Mouse (Mus musculus) intestine, embryonic 15.5 days (tissue): ENCODE measurements around the gene Pygl. TPM values are rescaled to one million over a fixed set of nuclear protein-coding genes. Genes with fewer than 3 reads are reported as not detected.

Source experiments
- ATAC-seq: fragments of 200-750 bp; cut with Nextera tagmentation; 2 replicates; pipeline ENCODE4 v1.8.0; 2017; ENCODE audit warnings: moderate TSS enrichment, moderate library complexity
- H3K27ac ChIP-seq: fragments of 300-500 bp; sonication (generic); 2 replicates; pipeline ENCODE4 v1.5.1; 2015; ENCODE audit warnings: mild to moderate bottlenecking, inconsistent platforms
- H3K27me3 ChIP-seq: fragments of 300-500 bp; sonication (generic); replicated peaks from 2 replicates; pipeline ENCODE4 v1.6.1; 2015; ENCODE audit warnings: inconsistent platforms
- H3K36me3 ChIP-seq: fragments of 300-500 bp; sonication (generic); 2 replicates; pipeline ENCODE4 v1.6.1; 2015; ENCODE audit warnings: inconsistent platforms
- H3K4me1 ChIP-seq: fragments of 300-500 bp; sonication (generic); replicated peaks from 2 replicates; pipeline ENCODE4 v1.6.1; 2015; ENCODE audit warnings: inconsistent platforms
- H3K4me2 ChIP-seq: fragments of 300-500 bp; sonication (generic); replicated peaks from 2 replicates; pipeline ENCODE4 v1.6.1; 2015; ENCODE audit warnings: mild to moderate bottlenecking, inconsistent platforms
- H3K4me3 ChIP-seq: fragments of 300-500 bp; sonication (generic); replicated peaks from 2 replicates; pipeline ENCODE4 v1.5.1; 2015; ENCODE audit warnings: inconsistent platforms
- H3K9ac ChIP-seq: fragments of 300-500 bp; sonication (generic); 2 replicates; pipeline ENCODE4 v1.6.1; 2015; ENCODE audit warnings: inconsistent platforms
- H3K9me3 ChIP-seq: fragments of 300-500 bp; sonication (generic); 2 replicates; pipeline ENCODE4 v1.6.1; 2016; ENCODE audit warnings: inconsistent platforms
- WGBS: fragments of 180-500 bp; shearing (Covaris S2); methylation state at CpG from one replicate; pipeline ENCODE4 v1.1.7; 2015; 5-methylcytosine and 5-hydroxymethylcytosine counted together
- polyA plus RNA-seq: library from polyadenylated mRNA; unstranded; fragments of >200 nt; fragmentation: Nextera tagmentation; extraction: Ambion mirVana; gene quantifications from 2 replicates; pipeline ENCODE4 v1.2.1, GENCODE M21; 2015

The Pygl gene
- 24.3 and 24.5 TPM in 2 replicates for polyA plus RNA-seq

- 93% methylated on average over 2 of the region's 2 CpGs for WGBS
- Histone ChIP-seq H3K27ac (no peak within 1 kb of the TSS), H3K4me2 (no peak within 1 kb of the TSS), H3K4me3 (no peak within 1 kb of the TSS), H3K4me1 (peaks cover 11% of the 10 kb centered on the region), H3K36me3 (no peaks in the 10 kb centered on the region), H3K9ac (no peak within 1 kb of the TSS), H3K9me3 (no peaks in the 10 kb centered on the region), H3K27me3 (no peaks in the 10 kb centered on the region)
- no peak for ATAC-seq
Observed at GRCm38 (mm10) chr12:70231294-70231693, at the start of gene Pygl. Gene Pygl (minus strand): TSS chr12:70231488.

- Histone ChIP-seq H3K4me3 (no peak overlapping the region), H3K9ac (no peak overlapping the region), H3K36me3 (no peaks in the 10 kb centered on the region), H3K4me1 (no peaks in the 10 kb centered on the region), H3K4me2 (no peak overlapping the region), H3K27me3 (no peaks in the 10 kb centered on the region), H3K27ac (no peak overlapping the region), H3K9me3 (no peaks in the 10 kb centered on the region)
- ATAC-seq = no peak
- WGBS = 89% methylated on average over 2 of the region's 2 CpGs
Observed at GRCm38 (mm10) chr12:70280930-70281329, 49.6 kb upstream of the Pygl start.

- H3K27ac ChIP-seq = no peak overlapping the region
- 77% methylated on average over 10 of the region's 10 CpGs for WGBS
- H3K27me3 ChIP-seq = no peaks in the 10 kb centered on the region
- no peak for ATAC-seq
- H3K4me1 ChIP-seq = no peaks in the 10 kb centered on the region
- no peaks in the 10 kb centered on the region for H3K9me3 ChIP-seq
- no peak overlapping the region for H3K9ac ChIP-seq
- no peak overlapping the region for H3K4me3 ChIP-seq
- H3K36me3 ChIP-seq = no peaks in the 10 kb centered on the region
- H3K4me2 ChIP-seq = no peak overlapping the region
Observed at GRCm38 (mm10) chr12:70280381-70280780, 49.1 kb upstream of the Pygl start.

GRCm38 (mm10) chr12:70277071-70277939 lies 46.0 kb upstream of the Pygl start:
- no peak overlapping the region for H3K4me2 ChIP-seq
- H3K9ac ChIP-seq = no peak overlapping the region
- no peaks in the 10 kb centered on the region for H3K36me3 ChIP-seq
- no peak overlapping the region for H3K27ac ChIP-seq
- H3K4me1 ChIP-seq = no peaks in the 10 kb centered on the region
- no peak overlapping the region for H3K4me3 ChIP-seq
- no peak for ATAC-seq
- no peaks in the 10 kb centered on the region for H3K9me3 ChIP-seq
- H3K27me3 ChIP-seq = no peaks in the 10 kb centered on the region
- WGBS = 66% methylated on average over 12 of the region's 12 CpGs

- Histone ChIP-seq H3K9ac (no peak overlapping the region), H3K9me3 (no peaks in the 10 kb centered on the region), H3K36me3 (no peaks in the 10 kb centered on the region), H3K4me1 (no peaks in the 10 kb centered on the region), H3K27ac (no peak overlapping the region), H3K27me3 (no peaks in the 10 kb centered on the region), H3K4me2 (no peak overlapping the region), H3K4me3 (no peak overlapping the region)
- WGBS = 78% methylated on average over 6 of the region's 6 CpGs
- no peak for ATAC-seq
Observed at GRCm38 (mm10) chr12:70269724-70270123, 38.4 kb upstream of the Pygl start.

- H3K9ac ChIP-seq = no peak overlapping the region
- WGBS = 87% methylated on average over 9 of the region's 9 CpGs
- H3K9me3 ChIP-seq = no peaks in the 10 kb centered on the region
- no peak overlapping the region for H3K4me2 ChIP-seq
- no peak overlapping the region for H3K27ac ChIP-seq
- H3K4me3 ChIP-seq = no peak overlapping the region
- no peaks in the 10 kb centered on the region for H3K36me3 ChIP-seq
- no peaks in the 10 kb centered on the region for H3K27me3 ChIP-seq
- ATAC-seq = no peak
- H3K4me1 ChIP-seq = no peaks in the 10 kb centered on the region
Observed at GRCm38 (mm10) chr12:70267314-70267713, 36.0 kb upstream of the Pygl start.

GRCm38 (mm10) chr12:70266494-70266931 lies 35.2 kb upstream of the Pygl start:
- WGBS = 51% methylated on average over 8 of the region's 8 CpGs
- H3K9me3 ChIP-seq = no peaks in the 10 kb centered on the region
- no peaks in the 10 kb centered on the region for H3K36me3 ChIP-seq
- H3K4me2 ChIP-seq = no peak overlapping the region
- no peaks in the 10 kb centered on the region for H3K27me3 ChIP-seq
- no peaks in the 10 kb centered on the region for H3K4me1 ChIP-seq
- H3K4me3 ChIP-seq = no peak overlapping the region
- no peak for ATAC-seq
- H3K27ac ChIP-seq = no peak overlapping the region
- H3K9ac ChIP-seq = no peak overlapping the region

GRCm38 (mm10) chr12:70263721-70264120 lies 32.4 kb upstream of the Pygl start:
- H3K4me1 ChIP-seq = no peaks in the 10 kb centered on the region
- 80% methylated on average over 7 of the region's 7 CpGs for WGBS
- H3K36me3 ChIP-seq = no peaks in the 10 kb centered on the region
- no peak overlapping the region for H3K4me3 ChIP-seq
- H3K27ac ChIP-seq = no peak overlapping the region
- no peak for ATAC-seq
- no peaks in the 10 kb centered on the region for H3K9me3 ChIP-seq
- H3K27me3 ChIP-seq = no peaks in the 10 kb centered on the region
- H3K4me2 ChIP-seq = no peak overlapping the region
- H3K9ac ChIP-seq = no peak overlapping the region

- H3K27me3 ChIP-seq = no peaks in the 10 kb centered on the region
- 92% methylated on average over 17 of the region's 17 CpGs for WGBS
- H3K4me1 ChIP-seq = no peaks in the 10 kb centered on the region
- ATAC-seq = no peak
- no peak overlapping the region for H3K27ac ChIP-seq
- no peak overlapping the region for H3K4me2 ChIP-seq
- no peaks in the 10 kb centered on the region for H3K36me3 ChIP-seq
- no peaks in the 10 kb centered on the region for H3K9me3 ChIP-seq
- no peak overlapping the region for H3K9ac ChIP-seq
- no peak overlapping the region for H3K4me3 ChIP-seq
Observed at GRCm38 (mm10) chr12:70262271-70262953, 31.1 kb upstream of the Pygl start.

- no peak for ATAC-seq
- H3K27me3 ChIP-seq = no peaks in the 10 kb centered on the region
- H3K4me3 ChIP-seq = no peak overlapping the region
- H3K36me3 ChIP-seq = no peaks in the 10 kb centered on the region
- no peak overlapping the region for H3K4me2 ChIP-seq
- H3K9ac ChIP-seq = no peak overlapping the region
- H3K9me3 ChIP-seq = no peaks in the 10 kb centered on the region
- no peaks in the 10 kb centered on the region for H3K4me1 ChIP-seq
- no peak overlapping the region for H3K27ac ChIP-seq
- 81% methylated on average over 15 of the region's 15 CpGs for WGBS
Observed at GRCm38 (mm10) chr12:70251210-70251884, 20.1 kb upstream of the Pygl start.

- no peak overlapping the region for H3K9ac ChIP-seq
- no peaks in the 10 kb centered on the region for H3K27me3 ChIP-seq
- no peak overlapping the region for H3K4me2 ChIP-seq
- WGBS = 84% methylated on average over 10 of the region's 10 CpGs
- H3K4me3 ChIP-seq = no peak overlapping the region
- no peaks in the 10 kb centered on the region for H3K4me1 ChIP-seq
- no peak for ATAC-seq
- no peaks in the 10 kb centered on the region for H3K36me3 ChIP-seq
- H3K9me3 ChIP-seq = no peaks in the 10 kb centered on the region
- H3K27ac ChIP-seq = no peak overlapping the region
Observed at GRCm38 (mm10) chr12:70249616-70250157, 18.4 kb upstream of the Pygl start.
